Mouse (Mus musculus) brain, embryonic 14.5 days (tissue): ENCODE measurements around the gene Exoc7.

ENCODE experiments used
- CTCF ChIP-seq: fragments of 200-500 bp; IDR thresholded peaks from 2 replicates; pipeline ENCODE4 v1.5.1; 2012; ENCODE audit warnings: inconsistent platforms, mild to moderate bottlenecking, moderate library complexity, borderline replicate concordance; ENCODE audit not compliant: insufficient read depth, insufficient read length; ENCODE audit errors: extremely low read depth
- POLR2A ChIP-seq: fragments of 200-500 bp; IDR thresholded peaks from 2 replicates; pipeline ENCODE4 v1.6.1; 2012; ENCODE audit warnings: mild to moderate bottlenecking, inconsistent platforms, borderline replicate concordance; ENCODE audit not compliant: poor library complexity, insufficient read depth, insufficient read length, severe bottlenecking; ENCODE audit errors: extremely low read depth

DNA sequence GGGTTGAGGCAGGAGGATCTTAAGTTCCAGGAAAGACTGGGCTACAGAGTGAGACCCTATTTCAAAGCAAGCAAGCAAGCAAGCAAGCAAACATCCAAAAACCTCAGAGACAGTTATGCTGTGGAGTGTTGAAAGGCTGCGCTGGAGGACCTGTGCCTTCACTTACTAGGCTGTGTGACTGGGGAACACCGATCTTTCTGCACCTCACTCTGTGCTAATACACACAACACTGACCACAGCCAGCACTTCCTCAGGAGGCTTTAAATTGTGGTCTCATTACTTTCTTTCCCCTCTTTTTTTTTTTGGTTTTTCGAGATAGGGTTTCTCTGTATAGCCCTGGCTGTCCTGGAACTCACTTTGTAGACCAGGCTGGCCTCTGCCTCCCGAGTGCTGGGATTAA lies 41.2 kb downstream of the Exoc7 start:
- no peak for TF ChIP-seq CTCF
- TF ChIP-seq POLR2A: no peak
